Mouse (Mus musculus): ENCODE results near the gene Sesn3. TPM values are rescaled to one million over a fixed set of nuclear protein-coding genes. Genes with fewer than 3 reads are reported as not detected.
"Not testable (repeated sequence)": the region's sequence is repeated elsewhere in the genome, so short reads cannot be mapped to it uniquely, and the experiment has no call there.

Gene Sesn3
- 20.9 and 24.9 TPM in 2 replicates for total RNA-seq (2017)

DNA sequence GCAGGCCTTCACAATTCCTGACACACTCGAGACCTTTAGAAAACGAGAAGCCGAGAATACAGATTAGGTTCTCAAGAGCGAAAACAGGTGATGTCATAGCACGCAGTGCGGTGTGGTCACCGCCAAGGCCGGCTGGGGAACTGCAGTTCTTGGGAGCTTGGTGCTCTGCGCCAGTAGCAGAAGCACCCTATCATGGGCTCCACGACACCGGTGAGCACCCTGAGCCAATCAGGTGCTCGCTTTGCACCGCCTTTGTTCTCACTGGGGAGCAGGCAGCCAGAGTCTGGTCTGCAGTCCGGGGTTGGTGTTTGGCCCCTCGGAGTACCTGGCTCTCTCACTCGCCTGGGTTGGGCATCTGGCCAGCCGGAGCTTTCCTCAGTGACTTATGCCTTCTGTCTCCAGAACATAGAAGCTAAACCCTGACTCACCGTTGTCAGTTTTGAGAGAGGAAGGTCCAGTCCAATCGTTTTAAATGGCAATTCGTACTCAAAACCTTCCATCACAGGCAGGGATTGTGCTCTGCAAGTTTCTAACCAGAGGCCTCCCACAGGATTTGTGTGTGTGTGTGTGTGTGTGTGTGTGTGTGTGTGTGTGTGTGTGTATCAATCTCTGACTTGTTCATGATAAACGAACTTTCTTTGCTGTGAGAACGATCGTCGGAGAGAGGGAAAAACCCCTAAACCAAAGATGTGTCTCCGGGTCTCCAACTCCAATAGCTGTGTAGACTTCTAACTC, at the start of gene Sesn3:
Gene Sesn3, plus strand, starts transcription at position 82 of the 735 bp plus-strand sequence.
- ATAC-seq (replicated peaks in 1 of 2; ENCODE audit: insufficient read depth in 1 of 2, low FRiP score in 2 of 2, low TSS enrichment in 1 of 2, low read depth in 1 of 2, poor library complexity in 2 of 2, severe bottlenecking in 2 of 2): peak; percentile 87 to 92

DNA sequence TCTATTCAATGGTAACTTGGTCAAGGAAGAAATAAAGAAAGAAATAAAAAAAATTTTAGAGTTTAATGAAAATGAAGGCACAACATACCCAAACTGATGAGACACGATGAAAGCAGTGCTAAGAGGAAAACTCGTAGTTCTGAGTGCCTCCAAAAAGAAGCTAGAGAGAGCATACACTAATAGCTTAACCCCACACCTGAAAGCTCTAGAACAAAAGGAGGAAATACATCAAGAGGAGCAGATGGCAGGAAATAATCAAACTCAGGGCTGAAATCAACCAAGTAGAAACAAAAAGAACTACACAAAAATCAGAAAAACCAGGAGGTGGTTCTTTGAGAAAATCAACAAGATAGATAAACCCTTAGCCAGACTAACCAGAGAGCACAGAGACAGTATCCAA, 47.8 kb upstream of the Sesn3 start:
- ATAC-seq (replicated peaks in 1 of 2; ENCODE audit: insufficient read depth in 1 of 2, low FRiP score in 2 of 2, low TSS enrichment in 1 of 2, low read depth in 1 of 2, poor library complexity in 2 of 2, severe bottlenecking in 2 of 2): not testable (repeated sequence)

DNA sequence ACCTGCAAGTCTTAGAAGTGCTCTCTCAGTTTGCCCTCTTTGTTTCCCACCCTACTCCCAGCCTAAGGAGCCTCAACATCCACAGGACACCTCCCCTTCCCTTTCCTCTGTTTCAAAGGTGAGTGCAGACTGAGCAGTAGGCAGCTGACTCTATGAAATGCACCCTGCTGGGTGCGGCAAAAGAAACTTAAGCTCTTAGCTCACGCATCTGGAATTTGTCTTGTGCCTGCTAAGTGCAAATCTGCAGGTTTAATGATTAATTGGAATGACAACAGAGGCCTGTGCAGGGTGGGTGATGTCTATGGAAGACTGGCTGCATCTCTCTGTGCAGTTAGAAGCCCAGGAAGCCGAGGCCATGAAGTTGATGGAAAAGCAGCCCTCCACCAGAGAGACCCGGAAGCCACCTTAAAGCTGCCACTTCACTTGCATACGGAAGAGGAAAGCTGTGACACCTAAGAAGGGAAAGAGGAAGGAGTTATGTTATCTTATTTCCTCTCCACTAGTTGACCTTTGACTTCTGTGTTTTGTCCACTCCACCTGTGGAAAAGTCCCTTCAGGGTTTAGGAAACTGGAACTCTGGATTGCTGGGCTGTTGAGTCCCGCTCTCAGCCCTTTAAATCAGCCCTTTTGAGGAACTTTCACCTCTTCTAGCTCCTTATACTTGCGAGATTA, 41.0 kb upstream of the Sesn3 start:
- ATAC-seq (replicated peaks in 1 of 2; ENCODE audit: insufficient read depth in 1 of 2, low FRiP score in 2 of 2, low TSS enrichment in 1 of 2, low read depth in 1 of 2, poor library complexity in 2 of 2, severe bottlenecking in 2 of 2): peak; percentile 29 to 32; a peak in 1 of 4 replicates

DNA sequence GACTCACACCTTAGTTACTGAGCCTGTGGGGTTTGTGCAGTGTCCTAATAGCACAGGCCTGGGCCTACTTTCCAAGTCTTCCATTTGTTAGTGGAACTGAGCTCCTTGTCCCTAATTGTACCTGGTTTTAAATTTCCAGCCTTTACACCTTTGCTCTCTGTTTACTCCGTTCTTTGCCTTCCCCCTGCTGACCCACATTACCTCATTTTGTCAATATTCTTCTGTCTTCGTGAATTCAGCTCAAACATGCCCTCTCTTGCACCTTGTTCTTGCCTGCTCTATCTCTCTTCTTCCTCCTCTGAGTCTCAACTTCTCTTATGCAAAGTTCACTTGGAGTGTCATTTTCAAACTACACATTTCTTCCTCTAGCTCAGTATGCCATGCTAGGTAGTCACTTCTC, 39.6 kb upstream of the Sesn3 start:
- no peak for ATAC-seq (replicated peaks in 1 of 2; ENCODE audit: insufficient read depth in 1 of 2, low FRiP score in 2 of 2, low TSS enrichment in 1 of 2, low read depth in 1 of 2, poor library complexity in 2 of 2, severe bottlenecking in 2 of 2)

DNA sequence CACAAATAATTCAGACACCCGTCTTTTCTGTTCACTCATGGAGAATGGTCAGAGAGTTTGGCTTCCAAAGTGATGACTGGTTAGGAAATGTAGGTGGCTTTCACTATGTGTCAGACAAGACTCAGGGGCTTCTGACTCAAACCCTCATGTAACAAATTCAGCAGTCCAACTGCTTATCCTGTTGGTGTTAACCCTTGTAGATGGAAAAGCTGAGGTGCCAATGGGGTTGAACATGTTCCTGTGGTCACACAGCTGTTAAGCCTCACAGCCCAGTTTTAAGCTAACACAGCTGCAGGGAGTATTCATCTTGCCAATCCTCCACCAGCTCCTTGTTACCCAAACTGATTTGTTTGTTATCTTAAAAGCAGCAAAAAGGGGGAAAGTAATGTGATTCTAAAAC, 33.9 kb upstream of the Sesn3 start:
- ATAC-seq (replicated peaks in 1 of 2; ENCODE audit: insufficient read depth in 1 of 2, low FRiP score in 2 of 2, low TSS enrichment in 1 of 2, low read depth in 1 of 2, poor library complexity in 2 of 2, severe bottlenecking in 2 of 2): not testable (repeated sequence)

DNA sequence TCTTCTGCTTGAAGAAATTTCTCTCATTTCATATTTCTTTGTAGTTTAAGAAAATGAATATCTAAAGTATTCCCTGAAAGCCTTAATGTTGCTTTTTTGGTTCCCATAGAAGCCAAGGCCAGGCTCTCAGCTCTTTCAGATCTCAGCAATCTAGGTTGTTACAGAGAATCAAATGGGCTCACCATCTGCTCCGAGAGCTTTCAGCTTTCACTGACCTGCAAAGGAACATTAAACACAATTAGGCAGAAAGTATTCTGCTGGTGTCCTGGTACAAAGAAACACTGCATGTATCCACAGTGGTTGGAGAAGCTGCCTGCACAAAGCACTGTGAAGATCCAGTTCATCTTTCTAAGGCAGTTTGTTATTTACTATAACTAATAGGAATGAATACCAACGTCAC, 32.6 kb upstream of the Sesn3 start:
- no peak for ATAC-seq (replicated peaks in 1 of 2; ENCODE audit: insufficient read depth in 1 of 2, low FRiP score in 2 of 2, low TSS enrichment in 1 of 2, low read depth in 1 of 2, poor library complexity in 2 of 2, severe bottlenecking in 2 of 2)

DNA sequence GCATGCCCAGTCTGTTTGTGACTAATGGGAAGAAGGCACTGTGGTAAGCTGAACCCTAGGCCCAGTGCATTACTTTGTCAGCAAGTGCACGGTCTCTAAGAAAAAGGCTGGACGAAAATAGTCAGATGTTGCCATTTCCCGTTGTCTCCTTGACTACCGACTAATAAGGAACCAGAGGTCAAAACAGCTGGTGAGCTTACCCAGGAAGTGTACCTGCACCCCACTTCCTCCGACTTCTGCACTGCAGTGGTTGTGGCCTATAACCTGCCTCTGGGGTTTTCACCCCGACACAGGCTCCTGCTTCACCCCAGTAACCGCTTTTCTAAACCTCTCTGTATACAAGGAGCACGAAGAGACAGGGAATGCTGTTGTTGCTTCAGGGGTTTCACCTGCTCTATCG, 30.3 kb upstream of the Sesn3 start:
- ATAC-seq (replicated peaks in 1 of 2; ENCODE audit: insufficient read depth in 1 of 2, low FRiP score in 2 of 2, low TSS enrichment in 1 of 2, low read depth in 1 of 2, poor library complexity in 2 of 2, severe bottlenecking in 2 of 2): peak; percentile 94 to 97

DNA sequence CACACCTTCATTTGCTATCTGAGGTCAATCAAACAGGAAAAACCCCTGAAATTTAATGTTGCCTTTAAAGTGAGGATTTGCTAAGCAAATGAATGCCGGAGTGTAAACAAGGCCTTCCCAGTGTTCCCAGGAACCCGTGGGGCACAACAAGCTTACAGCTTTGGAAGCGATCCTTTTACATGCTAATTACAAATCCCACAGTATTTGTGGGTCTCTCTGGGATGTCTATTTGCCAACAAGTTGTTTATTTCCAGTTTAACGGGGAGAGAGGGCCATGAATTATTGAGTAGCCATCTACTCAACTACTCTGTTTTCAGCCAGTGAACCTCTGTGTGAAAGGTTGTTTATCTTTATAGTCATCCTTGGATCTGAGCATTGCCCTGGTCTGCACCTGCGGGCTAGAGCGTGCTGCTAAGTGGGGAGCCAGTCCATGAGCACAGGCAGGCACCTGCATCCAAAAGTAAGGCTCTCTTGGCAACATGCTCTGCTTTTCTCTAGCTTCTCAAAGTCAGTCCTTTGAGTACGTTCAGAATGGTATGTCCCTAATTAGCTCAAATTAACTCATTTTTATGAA, 29.8 kb upstream of the Sesn3 start:
- no peak for ATAC-seq (replicated peaks in 1 of 2; ENCODE audit: insufficient read depth in 1 of 2, low FRiP score in 2 of 2, low TSS enrichment in 1 of 2, low read depth in 1 of 2, poor library complexity in 2 of 2, severe bottlenecking in 2 of 2)

DNA sequence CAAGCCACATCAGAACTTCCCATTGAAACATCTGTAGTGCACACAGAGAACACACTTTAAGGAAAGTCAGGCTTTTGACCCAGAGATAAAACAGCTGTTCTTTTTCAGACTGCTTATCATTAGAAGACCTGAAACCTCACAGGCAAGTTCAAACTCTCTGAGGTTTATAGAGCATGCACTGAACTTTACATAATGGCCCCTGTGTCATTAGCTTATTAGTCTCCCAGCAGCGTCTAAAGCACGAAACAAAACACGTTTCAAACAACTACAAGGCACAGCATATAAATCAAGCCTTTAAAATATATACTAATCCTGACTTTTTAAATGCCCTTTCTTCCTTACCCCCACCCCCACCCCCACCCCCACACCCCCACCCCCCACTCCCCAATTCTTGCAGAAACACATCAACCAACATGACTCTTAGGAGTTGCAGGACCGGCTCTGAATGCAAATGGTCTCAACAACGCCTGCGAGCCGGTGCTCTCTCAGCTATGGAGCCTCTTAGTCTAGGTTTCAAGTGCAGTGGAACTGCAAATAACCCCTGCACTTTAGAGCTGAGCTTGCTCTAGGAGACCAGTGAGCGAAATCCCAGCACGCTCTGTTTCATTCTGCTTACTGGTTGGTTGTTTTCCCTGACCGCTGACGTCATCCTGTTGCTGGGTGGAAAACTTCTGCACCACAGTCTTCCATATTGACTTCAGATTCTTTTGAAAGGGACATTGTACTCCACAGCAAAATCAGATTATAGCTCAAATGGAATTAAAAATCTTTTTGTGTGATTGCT, 28.7 kb upstream of the Sesn3 start:
- no peak for ATAC-seq (replicated peaks in 1 of 2; ENCODE audit: insufficient read depth in 1 of 2, low FRiP score in 2 of 2, low TSS enrichment in 1 of 2, low read depth in 1 of 2, poor library complexity in 2 of 2, severe bottlenecking in 2 of 2)

DNA sequence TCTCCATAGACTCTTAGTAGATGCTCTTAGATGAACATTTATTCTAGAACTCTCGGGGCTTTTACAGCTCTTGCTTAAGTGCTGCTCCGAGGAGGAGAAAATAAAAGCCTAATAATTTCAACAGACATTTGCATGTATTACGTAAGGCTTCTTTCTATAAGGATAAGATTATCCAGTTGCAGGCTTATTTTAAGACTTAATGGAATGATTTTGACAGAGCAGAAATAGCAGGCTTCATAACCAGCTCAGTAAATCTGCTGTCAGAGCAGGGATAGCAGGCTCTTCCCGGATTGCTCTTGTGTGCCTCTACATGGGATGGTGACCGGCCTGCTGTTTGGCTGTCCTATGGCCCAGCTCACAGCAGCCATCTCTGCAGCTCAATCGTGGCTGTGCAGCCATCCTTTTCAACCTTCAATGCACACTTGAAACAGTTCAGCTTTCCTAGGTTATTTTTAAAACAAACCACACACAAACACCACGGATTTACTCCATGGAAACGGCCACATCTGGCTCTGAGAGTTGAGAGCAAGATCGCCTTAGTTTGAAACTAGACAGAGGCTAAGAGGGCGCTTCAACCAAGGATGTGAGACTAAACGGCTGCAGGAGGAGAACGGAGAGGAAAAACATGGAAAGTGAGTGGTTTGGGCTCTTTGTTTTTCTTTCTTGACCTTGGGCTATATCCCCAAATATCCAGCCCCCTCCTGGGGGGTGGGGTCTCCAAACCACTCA, 27.2 kb upstream of the Sesn3 start:
- no peak for ATAC-seq (replicated peaks in 1 of 2; ENCODE audit: insufficient read depth in 1 of 2, low FRiP score in 2 of 2, low TSS enrichment in 1 of 2, low read depth in 1 of 2, poor library complexity in 2 of 2, severe bottlenecking in 2 of 2)

DNA sequence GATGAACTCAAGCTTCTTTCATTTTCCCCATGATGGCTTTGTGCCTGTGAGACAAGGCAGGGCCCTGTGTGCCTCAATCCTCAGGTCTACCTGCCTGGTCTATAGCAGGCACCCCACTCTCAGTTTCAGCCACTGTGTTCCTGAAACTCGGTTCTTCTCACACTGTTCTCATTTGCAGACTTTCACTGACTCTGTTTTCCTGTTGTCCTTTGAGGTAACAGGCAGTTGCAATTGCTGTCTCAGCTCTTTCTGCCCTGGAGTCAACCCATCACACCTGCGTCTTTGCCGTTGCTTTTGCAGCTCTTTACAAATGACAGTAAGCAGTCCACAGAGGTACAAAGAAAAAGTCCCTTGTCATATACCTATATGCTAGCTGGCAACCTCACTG, 26.7 kb upstream of the Sesn3 start:
- no peak for ATAC-seq (replicated peaks in 1 of 2; ENCODE audit: insufficient read depth in 1 of 2, low FRiP score in 2 of 2, low TSS enrichment in 1 of 2, low read depth in 1 of 2, poor library complexity in 2 of 2, severe bottlenecking in 2 of 2)

DNA sequence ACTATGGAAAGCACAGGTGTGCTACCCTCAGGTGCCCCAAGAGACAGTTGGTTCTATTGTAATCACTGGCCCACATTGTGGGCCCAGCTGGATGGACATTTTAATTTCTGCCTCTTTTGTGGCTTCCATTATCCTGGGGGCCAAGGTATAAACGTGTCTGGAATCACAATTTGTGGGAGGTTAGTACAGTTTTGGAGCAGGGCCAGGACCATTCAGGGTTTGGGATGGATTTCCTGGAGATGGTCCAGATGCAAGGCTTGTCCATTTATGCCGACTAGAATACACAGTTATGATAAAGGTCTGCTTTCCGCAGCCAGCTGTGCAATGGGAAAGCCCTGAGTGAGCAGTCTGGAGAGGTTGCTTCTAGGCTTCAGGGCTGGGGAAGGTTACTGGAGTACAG, 13.7 kb upstream of the Sesn3 start:
- no peak for ATAC-seq (replicated peaks in 1 of 2; ENCODE audit: insufficient read depth in 1 of 2, low FRiP score in 2 of 2, low TSS enrichment in 1 of 2, low read depth in 1 of 2, poor library complexity in 2 of 2, severe bottlenecking in 2 of 2)

DNA sequence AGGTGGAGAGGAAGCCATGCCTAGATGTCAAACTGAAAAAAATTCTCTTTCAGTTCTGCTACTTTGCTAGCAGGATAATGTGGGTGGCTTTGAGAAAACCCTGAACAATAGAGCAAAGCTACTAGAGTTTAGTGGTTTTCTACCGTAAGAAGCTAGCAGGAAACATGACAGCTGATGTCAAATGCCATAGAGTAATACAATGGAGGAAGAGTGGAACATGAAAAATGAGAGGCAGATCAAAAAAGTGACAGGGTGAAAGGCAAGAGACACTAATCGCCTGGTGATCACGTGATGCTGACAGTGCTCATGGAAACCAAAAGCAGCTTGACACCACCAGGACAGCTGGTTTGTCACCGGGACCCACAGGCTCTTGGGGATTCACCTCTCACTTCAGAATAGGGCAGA, 12.3 kb upstream of the Sesn3 start:
- ATAC-seq (replicated peaks in 1 of 2; ENCODE audit: insufficient read depth in 1 of 2, low FRiP score in 2 of 2, low TSS enrichment in 1 of 2, low read depth in 1 of 2, poor library complexity in 2 of 2, severe bottlenecking in 2 of 2): no peak

DNA sequence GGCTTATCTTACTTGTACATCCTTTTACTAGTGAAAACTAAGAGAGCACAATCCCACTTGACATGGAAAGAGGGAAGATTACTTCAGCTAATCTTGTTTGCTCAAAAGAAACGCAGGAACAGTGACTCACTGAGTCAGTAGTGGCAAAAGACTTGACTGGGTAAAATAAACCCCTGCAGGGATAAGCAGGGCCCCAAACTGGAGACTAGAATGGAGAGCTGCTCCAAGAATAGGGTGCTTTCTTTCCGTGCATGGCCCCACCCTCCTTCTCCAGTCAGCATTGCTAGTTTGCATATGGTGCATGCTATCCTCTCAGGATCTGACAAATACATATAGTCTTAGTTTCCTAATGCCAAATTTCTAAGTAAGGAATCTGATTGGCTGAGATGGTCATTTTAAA, 8.4 kb upstream of the Sesn3 start:
- ATAC-seq (replicated peaks in 1 of 2; ENCODE audit: insufficient read depth in 1 of 2, low FRiP score in 2 of 2, low TSS enrichment in 1 of 2, low read depth in 1 of 2, poor library complexity in 2 of 2, severe bottlenecking in 2 of 2): no peak

DNA sequence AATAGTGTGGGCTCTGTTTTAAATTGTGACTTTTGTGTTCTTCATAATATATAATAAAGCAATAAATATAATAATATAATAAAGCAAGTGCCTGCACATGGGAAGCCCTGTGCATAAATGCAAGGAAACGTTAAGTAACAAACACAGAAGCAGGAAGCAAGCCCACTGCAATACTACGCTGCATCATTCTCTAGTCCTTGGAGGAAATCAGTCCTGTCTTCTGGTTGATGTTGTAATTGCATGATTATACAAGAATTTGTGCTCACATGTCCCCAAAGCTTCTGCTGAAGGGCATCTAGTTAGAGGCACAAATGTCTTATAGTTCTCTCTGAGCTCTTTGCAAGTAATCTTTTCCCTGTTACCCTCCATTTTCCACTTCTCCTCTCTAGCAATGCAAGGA, 6.3 kb upstream of the Sesn3 start:
- ATAC-seq (replicated peaks in 1 of 2; ENCODE audit: insufficient read depth in 1 of 2, low FRiP score in 2 of 2, low TSS enrichment in 1 of 2, low read depth in 1 of 2, poor library complexity in 2 of 2, severe bottlenecking in 2 of 2): no peak

DNA sequence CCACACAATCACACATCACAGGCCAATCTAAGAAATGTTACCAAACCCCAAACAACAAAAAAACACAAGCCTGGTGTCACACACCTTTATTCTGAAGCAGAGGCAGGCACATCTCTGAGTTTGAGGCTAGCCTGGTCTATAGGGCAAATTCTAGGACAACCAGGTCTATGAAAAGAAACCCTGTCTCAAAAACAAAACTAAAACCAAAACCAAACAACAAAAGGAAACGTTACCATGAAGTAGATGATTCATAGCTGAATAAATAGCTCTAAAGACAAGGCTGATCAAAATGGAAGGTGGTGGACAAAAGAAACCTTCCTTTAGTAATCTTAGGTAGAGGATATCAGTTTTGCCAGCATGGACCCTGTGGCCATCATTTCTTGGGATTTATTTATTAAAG, 1.9 kb upstream of the Sesn3 start:
- no peak for ATAC-seq (replicated peaks in 1 of 2; ENCODE audit: insufficient read depth in 1 of 2, low FRiP score in 2 of 2, low TSS enrichment in 1 of 2, low read depth in 1 of 2, poor library complexity in 2 of 2, severe bottlenecking in 2 of 2)

DNA sequence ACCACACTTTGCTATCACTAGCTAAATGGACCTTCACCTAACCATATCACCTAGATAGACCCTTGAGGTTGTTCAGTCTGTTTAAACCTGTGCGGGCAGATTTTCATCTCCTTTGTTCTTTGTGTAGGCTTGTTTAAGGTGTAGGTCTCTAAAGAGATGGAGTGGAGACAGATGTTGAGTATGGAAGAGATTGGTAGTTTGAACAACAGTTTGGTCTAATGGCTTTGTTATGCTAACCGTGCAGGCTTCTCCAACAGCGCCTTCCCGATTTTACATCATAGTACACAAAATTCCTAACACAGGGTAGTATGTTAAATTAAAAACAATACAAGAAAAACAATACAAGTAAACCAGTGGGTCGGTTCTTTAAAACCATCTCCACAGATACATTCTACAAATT, 281 bp upstream of the Sesn3 start:
- ATAC-seq (replicated peaks in 1 of 2; ENCODE audit: insufficient read depth in 1 of 2, low FRiP score in 2 of 2, low TSS enrichment in 1 of 2, low read depth in 1 of 2, poor library complexity in 2 of 2, severe bottlenecking in 2 of 2): no peak
